Mouse (Mus musculus): ENCODE data around the gene Sept6.

Gene Sept6

DNA sequence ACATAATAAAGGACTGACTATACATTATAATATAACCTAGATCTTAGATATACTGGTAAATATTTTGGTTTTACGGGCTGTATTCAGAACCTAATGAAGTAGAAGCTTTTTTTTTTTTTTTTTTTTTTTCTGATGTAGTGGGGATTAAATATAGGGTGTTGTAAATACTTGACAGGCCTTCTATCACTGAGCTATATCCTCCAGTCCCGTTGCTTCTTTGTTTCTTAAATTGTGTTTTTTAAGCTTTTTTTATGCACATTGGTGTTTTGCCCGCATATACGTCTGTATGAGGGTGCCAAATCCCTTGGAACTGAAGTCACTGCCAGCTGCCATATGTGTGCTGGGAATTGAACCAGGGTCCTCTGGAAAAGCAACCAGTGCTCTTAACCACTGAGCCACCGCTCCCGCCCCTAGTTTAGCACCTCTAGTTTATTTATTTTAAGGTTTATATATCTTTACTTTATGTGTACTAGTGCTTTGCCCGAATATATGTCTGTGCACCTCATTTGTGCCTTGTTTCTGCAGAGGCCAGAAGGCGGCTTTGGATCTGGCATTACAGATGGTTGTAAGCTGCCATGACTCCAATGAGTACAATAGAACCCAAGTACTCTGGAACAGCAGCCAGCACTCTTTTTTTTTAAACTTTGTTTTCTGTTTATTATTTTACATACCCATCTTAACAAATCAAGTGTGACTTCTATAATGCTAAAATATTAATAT is 126.8 kb downstream of the Sept6 start:
- DNase-seq (ENCODE audit: low spot score), result no peak

DNA sequence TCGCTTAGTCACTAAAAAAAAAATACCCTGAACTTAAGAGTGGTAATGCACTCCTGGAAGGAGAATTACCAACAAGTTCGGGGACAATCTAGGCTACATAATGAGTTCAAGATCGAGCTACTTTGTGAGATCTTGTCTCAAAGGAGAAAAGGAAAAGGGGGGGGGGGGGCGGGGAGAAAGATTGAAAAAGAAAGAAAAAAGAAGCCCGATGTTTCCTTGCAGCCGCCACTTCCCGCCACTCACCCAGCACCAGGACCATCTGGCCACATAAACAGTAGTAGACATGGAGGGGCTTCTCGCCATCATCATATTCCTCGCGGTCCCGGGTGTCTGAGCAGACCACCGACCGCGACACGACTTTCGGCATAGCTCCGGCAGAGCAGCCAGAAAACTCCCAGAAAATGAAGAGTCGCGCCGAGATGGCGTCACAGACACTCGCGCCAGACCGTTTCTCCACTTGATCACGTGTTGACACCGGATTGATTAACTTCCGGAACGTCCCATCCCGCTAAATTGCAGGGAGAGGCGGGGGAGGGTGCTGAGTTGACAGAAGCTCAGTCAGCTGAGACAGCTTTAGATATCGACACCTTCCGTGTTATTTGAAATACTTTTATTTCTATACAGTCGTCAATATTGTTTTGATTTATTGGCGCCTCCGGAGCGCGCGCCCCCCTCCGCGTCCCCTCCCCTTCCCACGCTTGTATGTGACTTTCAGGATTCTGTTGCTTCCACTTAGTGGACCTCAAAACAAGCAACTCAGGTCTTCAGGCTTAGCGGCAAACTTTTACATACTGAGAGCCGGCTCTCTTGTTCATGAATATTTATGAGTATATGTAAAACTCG is 127.6 kb downstream of the Sept6 start:
- peak; percentile 66 for DNase-seq (ENCODE audit: low spot score)

All from left cerebral cortex, adult 11 months (tissue).